Mouse (Mus musculus) cerebellum, adult 11 months (tissue): ENCODE measurements around the gene Ppp2r3d.
"Not testable (repeated sequence)": the region's sequence is repeated elsewhere in the genome, so short reads cannot be mapped to it uniquely, and the experiment has no call there.

ENCODE experiments used
- DNase-seq: peaks from one replicate; pipeline ENCODE4 v3.0.0; 2022

Ppp2r3d gene

DNA sequence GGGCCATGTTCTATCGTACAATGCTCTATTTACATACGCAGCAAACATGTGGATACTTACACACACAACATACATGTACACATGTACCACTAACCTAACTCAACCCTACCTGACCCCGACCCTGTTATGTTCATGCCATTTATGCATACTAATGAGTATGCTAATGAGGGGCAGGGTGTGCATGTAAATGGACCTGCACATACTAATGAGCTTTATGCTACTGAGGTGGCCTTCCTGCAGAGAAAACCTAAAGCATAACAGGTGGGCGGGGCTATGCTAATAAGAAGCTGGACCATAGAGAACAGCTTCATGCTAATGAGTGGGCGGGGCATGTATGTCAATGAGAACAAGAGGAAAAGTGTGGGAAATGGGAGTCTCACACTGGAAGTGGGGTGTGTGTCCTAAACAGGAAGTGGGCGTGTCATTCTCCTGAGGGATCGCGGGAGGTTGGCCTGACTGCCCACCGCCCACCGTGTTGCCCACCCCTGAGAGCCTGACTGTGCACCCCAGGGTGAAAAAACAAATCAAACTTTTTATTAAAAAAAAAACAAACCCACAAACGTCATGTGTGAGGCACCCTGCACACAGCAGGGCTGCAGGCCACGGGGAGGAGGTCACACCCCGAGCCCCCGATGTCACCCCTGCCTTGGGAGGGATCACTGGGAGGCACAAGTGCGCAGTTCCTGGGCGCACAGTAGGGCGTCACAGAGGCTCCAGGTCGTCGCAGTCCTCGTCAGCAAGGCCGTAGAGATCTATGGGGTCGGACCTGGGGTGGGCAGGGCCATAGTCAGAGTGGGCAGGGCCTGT lies at the start of gene Ppp2r3d:
TSS of gene Ppp2r3d (minus strand) at position 803 of the 807 bp plus-strand sequence.
- DNase-seq: peak; percentile 17

DNA sequence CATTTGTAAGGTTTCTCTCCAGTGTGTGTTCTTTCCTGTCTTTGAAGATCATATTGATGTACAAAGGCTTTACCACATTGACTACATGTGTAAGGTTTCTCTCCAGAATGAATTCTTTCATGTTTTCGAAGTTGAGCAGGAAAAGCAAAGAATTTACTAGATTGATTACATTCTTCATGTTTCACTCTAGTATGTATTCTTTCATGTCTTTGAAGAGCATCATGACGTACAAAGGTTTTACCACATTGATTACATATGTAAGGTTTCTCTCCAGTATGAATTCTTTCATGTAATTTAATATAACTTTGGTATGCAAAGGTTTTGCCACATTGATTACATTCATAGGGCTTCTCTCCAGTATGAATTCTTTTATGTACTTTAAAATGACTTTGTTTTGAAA lies 17.0 kb upstream of the Ppp2r3d start, which contains the start of gene Gm21836:
TSS of gene Gm21836 (minus strand) at position 101 of the 400 bp plus-strand sequence.
- DNase-seq: not testable (repeated sequence)

DNA sequence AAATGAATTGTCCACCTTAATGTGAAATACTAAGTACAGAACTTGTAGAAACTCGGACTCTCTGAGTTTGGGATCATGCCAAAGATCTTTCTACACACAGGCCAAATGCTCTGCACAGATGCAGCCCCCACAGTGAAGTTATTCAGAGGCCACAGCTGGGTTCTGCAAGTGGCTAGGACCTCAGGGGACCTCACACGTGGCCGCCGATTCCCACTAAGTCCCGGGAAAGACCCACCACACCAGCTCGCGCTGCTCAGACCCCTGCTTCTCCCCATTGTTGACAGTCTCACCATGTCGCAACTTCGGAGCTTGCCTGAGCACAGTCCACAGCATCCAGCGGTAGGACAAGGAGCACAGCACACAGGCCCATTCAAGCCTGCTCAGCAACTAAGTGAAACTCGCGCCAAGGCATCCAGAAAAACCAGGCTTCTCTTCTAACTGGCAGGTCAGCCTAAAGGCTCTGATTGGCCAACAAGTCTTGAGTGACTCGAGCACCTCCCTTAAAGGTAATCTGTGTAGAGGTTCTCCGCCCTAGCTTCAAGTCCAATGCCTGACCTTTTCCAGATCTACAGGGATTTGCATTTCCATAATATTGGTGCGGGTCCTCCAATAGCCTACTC lies 3.8 kb upstream of the Ppp2r3d start:
- not testable (repeated sequence) for DNase-seq

DNA sequence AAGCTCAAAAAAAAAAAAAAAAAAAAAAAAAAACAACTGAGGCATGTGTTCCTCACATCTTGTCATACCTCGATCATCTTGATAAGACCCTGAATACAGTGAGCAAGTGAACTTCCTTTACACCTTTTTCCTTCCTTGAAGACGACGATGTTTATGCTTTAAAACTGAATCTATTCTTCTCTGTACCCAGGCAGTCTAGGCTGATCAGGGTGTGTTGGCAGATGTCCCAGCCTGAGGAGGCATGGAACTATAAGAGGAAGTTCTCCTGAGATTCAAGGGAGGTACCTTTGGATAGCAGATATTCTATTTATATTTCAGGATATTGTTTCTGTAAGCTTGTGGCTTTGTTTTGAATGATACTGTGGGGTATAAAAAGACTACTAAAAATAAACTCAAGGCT lies 1.4 kb upstream of the Ppp2r3d start:
- DNase-seq: no peak

DNA sequence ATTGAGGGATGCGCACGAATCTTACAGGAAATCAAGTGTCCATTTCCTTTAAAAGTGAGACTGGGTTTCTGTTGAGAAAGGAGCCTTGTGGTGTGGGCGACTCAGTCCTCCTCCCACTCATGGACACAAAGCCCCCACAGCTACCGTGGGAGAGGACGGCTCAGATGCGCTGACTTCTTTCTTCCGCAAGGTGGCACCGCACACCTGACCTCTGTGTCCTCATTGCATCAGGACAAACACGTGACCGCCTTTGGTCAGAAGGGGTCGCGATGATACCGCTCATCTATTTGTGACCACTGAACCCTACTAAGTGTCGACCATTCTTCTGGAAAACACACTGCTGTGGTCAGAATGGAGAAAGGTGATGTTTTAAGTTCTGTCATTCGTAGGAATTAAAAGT lies 1.0 kb downstream of the Ppp2r3d start:
- DNase-seq: no peak

DNA sequence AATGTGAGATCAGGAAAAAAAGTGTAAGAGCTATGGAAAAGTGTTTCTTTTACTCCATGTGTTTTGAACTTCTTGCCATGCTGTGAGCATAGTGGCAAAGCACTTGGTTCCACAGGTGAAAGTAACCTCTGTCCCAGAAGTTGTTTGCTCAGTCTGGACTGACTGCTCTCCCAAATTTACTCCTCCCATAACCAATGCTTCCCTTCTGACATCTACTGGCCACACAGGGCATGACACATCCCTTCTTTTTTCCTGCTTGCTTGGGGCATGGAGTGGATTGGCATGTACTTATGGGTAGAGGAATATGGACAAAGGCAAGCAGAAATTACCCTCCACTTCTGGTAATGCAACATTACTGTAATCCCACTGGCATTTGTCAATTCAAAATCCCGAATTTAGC lies 20.1 kb downstream of the Ppp2r3d start:
- no peak for DNase-seq

DNA sequence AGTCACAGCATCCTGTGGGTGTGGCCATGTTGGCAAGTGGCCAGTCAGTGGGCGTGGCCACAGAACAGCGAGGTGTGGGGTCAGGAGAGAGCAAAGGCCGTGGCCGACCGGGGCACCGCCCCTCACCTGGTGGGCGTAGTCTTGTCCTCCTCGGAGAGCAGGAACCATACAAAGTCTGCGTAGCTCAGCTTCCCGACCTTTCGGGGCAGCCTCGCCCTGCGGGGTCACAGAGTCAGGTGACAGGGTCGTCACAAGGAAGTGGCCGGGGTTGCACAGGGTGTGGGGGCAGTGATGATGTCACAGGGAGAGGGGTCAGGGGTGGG lies 34.2 kb downstream of the Ppp2r3d start:
- DNase-seq: peak; percentile 45

DNA sequence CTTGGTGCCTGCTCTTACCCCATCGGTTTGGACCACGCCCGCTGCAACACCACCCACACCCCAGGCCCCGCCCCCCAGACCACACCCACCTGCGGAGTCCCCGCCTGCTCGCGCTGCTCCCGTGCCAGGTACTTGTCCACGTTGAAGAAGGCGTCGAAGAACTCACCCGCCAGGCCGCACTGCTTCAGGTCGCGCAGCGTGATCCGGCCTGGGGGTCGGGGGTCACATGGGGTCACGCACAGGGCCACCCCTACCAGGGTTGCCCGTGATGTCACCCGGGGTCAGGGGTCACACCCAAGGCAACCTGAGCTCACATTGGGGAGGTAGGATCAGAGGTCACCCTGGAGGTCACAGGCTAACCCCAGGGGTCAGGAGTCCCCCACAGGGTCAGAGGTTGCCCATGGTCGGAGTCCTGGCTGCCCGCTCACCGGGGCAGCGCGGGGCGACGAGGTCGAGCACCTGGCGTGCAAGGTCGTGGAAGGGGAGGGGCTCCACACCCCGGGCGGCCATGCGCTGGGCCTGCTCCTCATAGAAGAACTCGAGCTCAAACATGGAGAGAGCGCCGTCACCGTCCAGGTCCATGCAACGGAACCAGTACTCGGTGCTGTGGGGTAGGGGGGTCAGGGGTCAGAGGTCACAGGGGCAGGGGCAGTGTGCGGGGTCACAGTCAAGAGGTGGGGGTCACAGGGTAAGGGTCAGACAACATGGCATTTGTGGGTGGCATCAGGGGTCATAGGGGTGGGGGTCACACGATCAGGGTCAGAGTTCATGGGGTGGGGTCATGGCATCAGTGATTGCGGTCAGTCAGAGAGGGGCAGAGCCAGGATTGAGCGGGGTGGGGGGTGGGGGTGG lies 34.8 kb downstream of the Ppp2r3d start:
- DNase-seq: peak; percentile 36

DNA sequence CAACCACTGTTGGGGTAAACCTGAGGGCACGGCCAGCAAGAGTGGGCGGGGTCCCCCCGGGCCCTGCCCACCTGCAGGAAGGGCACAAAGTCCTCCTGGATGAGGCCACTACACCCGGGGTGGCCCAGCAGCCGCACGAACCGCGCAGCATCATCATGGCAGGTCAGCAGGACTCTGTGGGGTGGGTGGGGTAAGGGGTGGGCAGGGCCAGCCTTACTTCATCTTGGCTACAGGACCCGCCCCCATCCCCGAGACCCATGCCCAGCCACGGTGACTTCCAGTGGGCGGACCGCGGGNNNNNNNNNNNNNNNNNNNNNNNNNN lies 36.0 kb downstream of the Ppp2r3d start:
- no peak for DNase-seq

DNA sequence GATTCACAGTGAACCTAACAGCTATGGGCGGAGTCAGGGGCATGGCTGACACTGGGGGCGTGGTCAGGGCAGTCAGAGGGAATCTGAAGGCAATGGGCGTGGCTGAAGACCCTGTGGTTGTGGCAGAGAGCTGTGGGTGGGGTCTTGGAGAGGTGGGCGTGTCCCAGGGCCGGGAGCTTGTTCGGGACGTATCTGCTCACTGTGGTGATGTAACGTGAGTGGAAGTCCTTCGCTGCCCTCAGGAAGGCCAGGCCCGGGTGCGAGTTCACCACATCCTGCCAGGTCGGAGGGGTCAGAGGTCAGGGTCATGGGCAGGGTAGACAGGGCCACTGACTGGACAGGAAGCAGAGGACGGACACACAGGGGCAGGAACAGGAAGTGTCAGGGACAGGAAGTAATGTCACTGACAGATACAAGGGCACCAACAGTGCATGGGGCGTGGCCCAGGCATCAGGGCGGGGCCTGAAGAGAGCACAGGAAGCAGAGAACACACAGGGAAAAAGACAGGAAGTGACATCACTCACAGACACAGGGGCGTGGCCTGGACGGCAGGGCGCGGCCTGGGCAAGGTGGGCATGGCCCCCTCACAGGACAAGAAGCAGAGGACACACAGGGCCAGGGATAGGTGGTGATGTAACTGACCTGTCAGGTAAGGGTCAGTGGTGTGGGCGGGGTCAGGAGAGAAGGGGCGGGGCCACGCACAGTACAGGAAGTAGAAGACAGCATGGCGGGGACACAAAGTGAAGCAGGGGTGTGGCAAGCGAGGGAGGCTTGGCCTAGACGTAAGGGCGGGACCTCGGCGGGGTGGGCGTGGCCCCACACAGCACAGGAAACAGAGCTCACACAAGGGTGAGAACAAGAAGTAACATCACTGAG lies 36.6 kb downstream of the Ppp2r3d start:
- DNase-seq: peak; percentile 66

DNA sequence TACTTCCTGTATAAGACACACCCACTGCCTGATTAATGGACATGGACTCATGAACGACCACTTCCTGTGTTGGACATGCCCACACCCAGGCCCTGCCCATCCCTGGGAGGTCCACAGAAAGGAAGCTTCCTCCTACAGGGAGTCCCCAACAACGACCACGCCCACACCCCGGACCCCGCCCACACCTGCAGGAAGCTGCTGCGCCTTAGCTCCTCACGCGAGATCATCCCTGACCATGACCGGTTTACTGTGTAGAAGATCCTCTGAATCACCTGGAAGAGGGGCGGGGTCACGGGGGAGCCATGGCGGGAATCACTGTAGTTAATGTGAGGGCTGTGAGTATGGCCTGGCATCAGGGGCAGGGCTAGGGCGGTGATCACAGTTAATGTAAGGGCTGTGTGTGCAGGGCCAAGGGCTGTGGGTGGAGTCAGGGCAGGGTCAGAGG lies 37.3 kb downstream of the Ppp2r3d start:
- DNase-seq: no peak

DNA sequence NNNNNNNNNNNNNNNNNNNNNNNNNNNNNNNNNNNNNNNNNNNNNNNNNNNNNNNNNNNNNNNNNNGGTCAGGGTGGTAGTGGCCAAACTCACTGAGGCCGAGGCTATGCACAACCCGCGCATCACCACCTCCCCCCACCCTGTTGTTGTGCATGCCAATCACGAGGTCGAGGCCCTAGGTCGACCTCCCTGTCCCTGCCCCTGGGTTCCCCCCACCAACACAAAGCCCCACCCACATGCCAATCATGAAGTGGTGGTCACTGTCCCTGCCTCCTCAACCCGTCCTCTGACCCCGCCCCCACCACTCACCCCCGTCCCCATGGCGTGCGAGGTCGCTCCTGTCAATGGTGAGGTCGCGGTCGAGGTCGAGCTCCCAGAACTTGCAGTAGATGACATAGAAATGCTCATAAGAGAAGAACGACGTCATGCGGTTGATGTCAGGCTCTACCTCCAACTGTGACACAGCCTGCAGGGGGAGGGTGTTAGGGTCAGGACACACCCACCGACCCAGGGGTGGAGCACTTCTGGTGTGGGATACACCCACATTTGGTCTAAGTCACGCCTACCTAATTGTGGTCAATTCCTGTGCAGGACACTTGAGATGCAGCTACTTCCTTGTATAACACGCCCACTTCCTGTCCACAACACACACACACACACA lies 37.9 kb downstream of the Ppp2r3d start:
- peak; percentile 38 for DNase-seq

DNA sequence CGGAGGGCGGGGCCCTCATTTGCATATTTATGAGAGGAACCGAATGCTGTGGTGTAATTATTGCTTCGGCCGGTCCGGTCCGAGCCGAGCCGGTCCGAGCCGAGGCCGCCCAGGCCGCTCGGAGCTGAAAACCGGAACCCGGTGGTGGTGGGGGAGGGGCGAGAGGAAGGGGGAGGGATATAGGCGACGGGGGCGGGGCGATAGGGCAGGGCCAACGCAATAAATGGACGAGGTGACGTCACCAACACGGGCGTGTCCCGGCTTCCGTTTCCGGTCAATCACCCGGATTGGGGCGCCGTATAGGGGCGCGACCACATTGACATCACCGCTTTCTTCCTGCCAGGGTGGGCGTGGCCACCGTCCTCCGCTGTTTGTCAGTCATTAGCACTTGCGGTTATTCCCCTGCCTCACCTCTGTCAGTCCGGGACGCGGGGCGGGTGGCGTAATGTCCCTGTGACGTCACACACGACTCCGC lies 51.2 kb downstream of the Ppp2r3d start:
- DNase-seq: peak; percentile 97

DNA sequence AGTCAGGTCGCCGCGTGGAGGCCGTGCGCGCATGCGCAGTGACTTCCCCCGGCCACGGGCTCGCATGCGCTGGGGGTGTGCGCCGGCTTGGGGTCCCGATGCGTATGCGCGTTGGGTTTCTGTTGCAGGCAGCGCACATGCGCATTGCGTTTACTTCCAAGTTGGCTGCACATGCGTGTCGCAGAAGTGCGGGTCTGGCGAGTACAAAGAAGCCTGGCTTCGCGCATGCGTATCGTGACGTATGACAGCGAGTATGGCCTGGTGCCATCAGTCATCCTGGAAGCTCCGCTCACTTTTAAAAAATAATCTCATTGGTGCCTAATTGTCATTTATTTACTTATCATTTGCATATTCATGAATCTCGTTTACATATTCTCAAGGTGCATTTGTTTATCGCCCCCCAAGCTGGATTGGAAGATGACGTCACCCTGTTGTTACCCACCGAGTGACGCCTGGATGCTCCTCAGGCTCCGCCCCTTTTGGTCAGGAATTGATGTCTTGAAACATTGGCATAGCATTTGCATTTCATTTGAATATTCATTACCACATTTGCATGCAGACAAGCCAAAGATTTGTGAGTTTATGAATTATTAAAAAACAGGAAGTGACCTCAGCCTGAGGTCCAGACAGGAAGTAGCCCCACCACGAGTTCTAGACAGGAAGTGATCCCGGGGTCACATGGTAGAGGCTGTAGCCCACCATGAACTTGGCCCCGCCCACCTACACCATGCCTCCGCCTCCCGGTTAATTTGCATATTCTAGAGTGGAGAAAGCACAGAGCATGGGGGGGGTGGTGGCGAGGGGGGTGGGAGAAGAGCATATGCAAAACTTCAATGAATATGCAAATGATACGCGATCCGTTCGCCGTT lies 51.9 kb downstream of the Ppp2r3d start:
- DNase-seq: peak; percentile 100

DNA sequence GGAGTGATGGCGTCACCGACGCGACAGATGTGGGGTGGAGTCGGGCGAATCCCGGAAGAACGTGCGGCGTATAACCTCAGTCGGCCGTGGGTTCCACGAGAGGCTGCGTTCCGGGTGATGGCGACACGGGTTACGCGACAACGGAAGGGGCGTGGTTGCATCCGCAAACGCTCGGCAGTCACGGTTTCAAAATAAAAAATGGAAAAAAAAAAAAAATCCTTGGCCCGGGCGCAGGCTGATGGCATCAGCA lies 52.5 kb downstream of the Ppp2r3d start:
- no peak for DNase-seq

DNA sequence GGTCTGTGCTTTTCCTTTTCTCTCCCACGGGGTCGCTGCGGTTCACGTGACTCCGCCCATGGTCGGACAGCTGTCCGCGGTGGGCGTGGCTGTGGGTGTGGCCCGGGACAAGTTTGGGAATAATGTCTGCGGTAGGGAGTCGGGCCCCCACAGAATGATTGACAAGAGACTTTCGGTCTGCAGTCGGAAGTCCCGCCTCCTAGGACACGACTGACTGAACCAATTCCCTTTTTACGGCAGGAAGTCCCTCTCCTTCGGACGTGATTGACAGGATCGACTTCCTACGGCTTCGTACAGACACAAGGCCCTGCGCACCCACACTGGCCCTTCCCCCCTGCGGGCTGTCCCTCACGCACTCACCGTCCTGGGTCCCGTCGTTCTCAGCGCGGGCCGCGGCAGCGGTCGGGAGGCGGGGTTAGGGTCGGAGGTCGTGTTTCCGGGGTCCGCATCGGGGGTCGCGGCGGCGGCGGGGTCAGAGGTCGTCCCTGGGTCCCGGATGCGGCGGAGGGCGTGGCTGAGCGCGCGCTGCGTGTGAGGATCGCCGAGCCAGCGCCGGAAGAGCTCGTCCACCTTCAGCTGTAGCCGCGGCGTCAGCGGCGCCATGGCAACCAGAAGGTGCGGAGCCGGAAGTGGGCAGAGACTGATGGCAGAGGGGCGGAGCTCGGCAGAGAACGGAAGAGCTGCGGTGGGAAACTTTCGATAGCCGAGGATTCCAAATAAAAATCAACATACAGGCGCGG lies 53.0 kb downstream of the Ppp2r3d start:
- peak; percentile 98 for DNase-seq

DNA sequence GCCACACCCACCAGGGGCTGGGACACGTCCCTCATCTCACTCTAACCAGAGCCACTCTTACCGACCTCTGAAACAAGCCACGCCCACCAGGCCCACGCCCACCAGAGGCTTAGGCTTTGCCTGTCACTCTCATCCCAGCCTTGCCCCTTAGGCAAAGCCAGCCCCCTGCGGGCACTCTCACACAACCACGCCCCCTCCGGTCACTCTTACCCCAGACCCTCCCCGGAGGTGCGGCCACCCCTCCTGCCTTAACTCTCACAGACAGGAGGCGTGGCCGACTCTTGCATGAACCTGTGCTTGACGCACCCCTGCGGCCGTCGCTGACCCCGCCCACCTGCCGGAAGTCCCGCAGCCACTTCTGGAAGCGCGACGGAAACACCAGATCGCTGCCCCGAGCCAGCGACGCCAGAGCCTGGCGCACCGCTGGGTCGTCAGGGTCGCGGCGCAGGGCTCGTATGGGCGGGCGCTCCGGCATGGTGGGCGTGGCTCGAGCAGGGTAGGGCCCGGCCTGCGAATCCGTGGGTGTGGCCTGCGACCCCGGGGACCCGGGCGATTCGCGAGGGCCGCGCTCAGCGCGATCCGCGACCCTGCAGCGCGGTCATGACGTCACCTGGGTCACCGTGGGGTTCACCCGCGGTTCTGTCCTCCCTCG lies 53.7 kb downstream of the Ppp2r3d start:
- DNase-seq: peak; percentile 90

DNA sequence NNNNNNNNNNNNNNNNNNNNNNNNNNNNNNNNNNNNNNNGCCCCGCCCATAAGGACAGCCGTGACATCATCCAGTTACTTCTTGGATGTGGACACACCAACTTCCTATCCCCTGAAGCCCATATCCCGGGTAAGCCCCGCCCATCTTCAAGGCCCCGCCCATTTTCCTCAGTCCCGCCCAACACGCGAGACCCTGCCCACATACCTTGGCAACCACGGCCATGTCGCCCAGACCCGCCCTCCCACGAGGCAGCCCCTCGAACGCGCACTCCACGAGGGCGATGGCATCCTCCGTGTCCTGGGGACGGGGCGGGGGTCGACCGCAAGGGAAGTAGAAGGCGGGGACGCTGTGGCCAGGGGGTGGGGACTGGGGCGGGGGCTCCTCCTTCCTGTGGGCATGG lies 54.3 kb downstream of the Ppp2r3d start:
- peak; percentile 75 for DNase-seq

DNA sequence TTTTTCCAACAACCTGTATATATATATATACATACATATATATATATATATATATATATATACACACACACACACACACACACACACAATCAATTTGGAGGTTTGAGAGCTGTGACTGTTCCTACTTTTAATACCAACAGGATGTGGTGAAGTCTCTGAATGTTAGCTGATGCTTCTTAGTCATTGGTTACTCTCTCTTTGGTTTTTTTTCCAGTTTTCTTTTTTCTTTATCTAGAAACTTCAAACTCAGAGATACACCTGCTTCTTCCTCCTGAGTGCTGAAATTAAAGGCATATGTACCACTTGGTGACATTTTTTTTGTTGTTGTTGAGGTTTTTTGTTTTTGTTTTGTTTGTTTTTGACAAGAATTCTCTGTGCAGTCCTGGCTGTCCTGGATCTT lies 63.8 kb downstream of the Ppp2r3d start:
- no peak for DNase-seq

DNA sequence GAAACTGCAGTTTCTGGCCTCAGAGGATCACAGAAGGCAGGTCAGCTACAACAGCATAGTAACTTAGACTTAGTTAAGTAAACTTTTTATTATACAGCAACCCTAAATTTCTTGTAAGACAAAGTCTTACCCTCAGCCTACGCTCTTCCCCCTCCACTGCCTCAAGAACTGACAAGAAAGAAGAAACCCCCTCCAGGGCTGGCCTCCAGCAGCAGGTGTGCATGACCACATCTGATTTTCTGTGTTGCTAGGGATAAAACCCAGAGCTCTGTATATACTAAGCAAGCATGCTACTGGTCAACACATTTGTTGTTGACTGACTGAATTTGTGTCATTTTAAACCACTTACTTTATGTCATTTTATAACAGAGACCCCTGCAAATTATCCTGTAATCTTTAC lies 65.1 kb downstream of the Ppp2r3d start:
- DNase-seq: no peak
